Mouse (Mus musculus): ENCODE data around the gene Zfp768. TPM values are rescaled to one million over a fixed set of nuclear protein-coding genes. Genes with fewer than 3 reads are reported as not detected.

Gene Zfp768
- total and polyA plus RNA-seq, 2 experiments = 7.7 to 28.0 TPM

DNA sequence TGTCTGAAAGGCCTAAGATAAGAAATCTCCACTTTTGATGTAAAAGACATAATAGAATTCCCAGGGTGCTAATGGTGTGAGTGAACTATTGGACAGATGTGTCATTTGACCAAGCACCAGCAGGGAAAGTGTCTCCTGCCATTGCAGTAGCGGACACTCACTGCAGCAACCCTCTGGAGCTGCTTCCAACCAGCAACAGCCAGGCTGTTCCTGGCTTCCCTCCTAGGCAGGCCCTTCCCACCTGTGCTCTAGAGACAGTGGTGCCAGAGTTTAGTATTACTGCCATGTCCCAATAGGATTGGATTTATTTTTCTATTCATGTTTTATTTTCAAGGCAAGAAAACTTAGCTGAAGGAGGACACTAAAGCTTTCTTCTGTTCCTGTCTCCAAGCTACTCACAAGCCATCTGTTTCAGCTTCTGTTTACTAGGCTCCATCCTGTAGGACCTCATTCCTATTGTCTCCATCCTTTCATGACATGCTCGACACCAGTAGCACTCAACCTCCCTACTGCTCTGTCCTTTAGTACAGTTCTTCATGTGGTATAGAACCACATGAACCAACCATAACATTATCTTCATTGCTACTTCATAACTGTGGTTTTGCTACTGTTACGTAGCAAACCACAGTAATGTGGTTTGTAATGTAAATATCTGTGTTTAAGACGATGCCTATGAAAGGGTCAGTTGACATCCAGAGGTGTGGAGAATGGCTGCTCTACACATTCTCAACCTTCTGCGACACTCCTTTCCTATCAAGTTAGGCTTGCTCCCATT, 6.0 kb upstream of the Zfp768 start:
- no peak for TF ChIP-seq POLR2A (IDR thresholded peaks at IDR 0.05; ENCODE audit: extremely low read depth, insufficient read depth, low read length)
- no peak for TF ChIP-seq CTCF (IDR thresholded peaks at IDR 0.05; ENCODE audit: low read depth, low read length)
- Histone ChIP-seq H3K9ac (ENCODE audit: low read depth, low read length) (no peak overlapping the region), H3K79me2 (ENCODE audit: control insufficient read depth, insufficient read depth, low read length) (no peaks in the 10 kb centered on the region), H3K27ac (replicated peaks; ENCODE audit: insufficient read depth, low read depth, low read length) (no peak overlapping the region), H3K36me3 (ENCODE audit: control insufficient read depth, insufficient read depth, low read length) (no peaks in the 10 kb centered on the region), H3K4me1 (ENCODE audit: control insufficient read depth, insufficient read depth, low read length) (peaks cover 2% of the 10 kb centered on the region; the same call in 1 of the 2 replicates), H3K27me3 (ENCODE audit: control insufficient read depth, insufficient read depth, low read length) (no peaks in the 10 kb centered on the region), H3K4me3 (ENCODE audit: insufficient read depth, low read depth, low read length) (no peak overlapping the region)
- 86% methylated on average over 5 of the region's 5 CpGs for WGBS
- DNase-seq (ENCODE audit: extremely low read depth, low read depth, low spot score) = peak; percentile 18

DNA sequence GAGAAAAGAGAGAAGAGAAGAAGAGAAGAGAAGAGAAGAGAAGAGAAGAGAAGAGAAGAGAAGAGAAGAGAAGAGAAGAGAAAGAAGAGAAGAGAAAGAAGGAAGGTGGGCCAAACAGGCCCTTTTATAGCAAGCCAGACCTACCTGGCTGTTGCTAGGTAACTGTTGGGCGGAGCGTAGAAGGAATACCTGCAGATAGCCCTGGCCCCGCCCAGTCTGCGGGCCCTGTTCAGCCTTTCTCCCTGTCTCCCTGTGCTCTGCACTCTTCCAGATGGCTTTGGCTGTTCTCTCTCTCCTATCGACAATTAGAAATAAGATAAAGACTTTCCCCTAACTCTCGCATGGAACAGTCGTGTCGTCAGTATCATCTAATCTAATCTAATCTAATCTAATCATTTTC, 1.3 kb upstream of the Zfp768 start:
- no peak overlapping the region for H3K27ac ChIP-seq (replicated peaks; ENCODE audit: insufficient read depth, low read depth, low read length)
- no peaks in the 10 kb centered on the region for H3K36me3 ChIP-seq (ENCODE audit: control insufficient read depth, insufficient read depth, low read length)
- H3K79me2 ChIP-seq (ENCODE audit: control insufficient read depth, insufficient read depth, low read length) = peaks cover 13% of the 10 kb centered on the region; the same call in 1 of the 2 replicates
- TF ChIP-seq POLR2A (IDR thresholded peaks at IDR 0.05; ENCODE audit: extremely low read depth, insufficient read depth, low read length) (no peak), CTCF (IDR thresholded peaks at IDR 0.05; ENCODE audit: low read depth, low read length) (no peak)
- no peaks in the 10 kb centered on the region for H3K27me3 ChIP-seq (ENCODE audit: control insufficient read depth, insufficient read depth, low read length)
- DNase-seq (ENCODE audit: extremely low read depth, low read depth, low spot score) = no peak
- no peak overlapping the region for H3K9ac ChIP-seq (ENCODE audit: low read depth, low read length)
- WGBS = 45% methylated on average over 8 of the region's 8 CpGs
- no peak overlapping the region; the same call in 1 of the 2 replicates for H3K4me3 ChIP-seq (ENCODE audit: insufficient read depth, low read depth, low read length)
- peaks cover 12% of the 10 kb centered on the region for H3K4me1 ChIP-seq (ENCODE audit: control insufficient read depth, insufficient read depth, low read length)

DNA sequence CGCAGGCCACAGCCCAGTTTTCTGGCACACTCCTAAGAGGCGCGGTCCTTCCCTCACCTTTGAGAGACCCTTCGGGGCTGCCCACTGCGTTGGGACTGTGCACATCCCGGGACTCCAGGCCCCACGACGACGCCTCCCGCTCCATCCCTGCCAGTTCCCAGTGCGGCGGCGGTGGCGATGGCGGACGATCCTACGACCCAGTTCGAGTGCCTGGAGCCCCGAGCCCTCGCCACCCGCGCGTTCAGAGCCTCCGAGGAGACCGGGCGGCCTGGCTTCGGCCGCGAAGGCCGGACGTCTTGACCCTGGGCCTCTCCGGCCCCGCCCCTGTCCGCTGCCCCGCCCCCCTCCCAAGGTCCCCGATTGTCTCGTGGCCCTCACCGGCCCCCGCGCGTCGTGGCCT, 297 bp downstream of the Zfp768 start:
- H3K4me3 ChIP-seq (ENCODE audit: insufficient read depth, low read depth, low read length) = peak overlapping the region; percentile 97
- H3K27me3 ChIP-seq (ENCODE audit: control insufficient read depth, insufficient read depth, low read length) = no peaks in the 10 kb centered on the region
- no peaks in the 10 kb centered on the region for H3K36me3 ChIP-seq (ENCODE audit: control insufficient read depth, insufficient read depth, low read length)
- H3K4me1 ChIP-seq (ENCODE audit: control insufficient read depth, insufficient read depth, low read length) = peaks cover 13% of the 10 kb centered on the region
- WGBS = under 1% methylated on average over 42 of the region's 42 CpGs
- peak overlapping the region; percentile 97 for H3K9ac ChIP-seq (ENCODE audit: low read depth, low read length)
- no peak for TF ChIP-seq CTCF (IDR thresholded peaks at IDR 0.05; ENCODE audit: low read depth, low read length)
- peak; percentile 51; the same call in 1 of the 2 replicates for TF ChIP-seq POLR2A (IDR thresholded peaks at IDR 0.05; ENCODE audit: extremely low read depth, insufficient read depth, low read length)
- peaks cover 13% of the 10 kb centered on the region; the same call in 1 of the 2 replicates for H3K79me2 ChIP-seq (ENCODE audit: control insufficient read depth, insufficient read depth, low read length)
- DNase-seq (ENCODE audit: extremely low read depth, low read depth, low spot score) = peak; percentile 44
- H3K27ac ChIP-seq (replicated peaks; ENCODE audit: insufficient read depth, low read depth, low read length) = peak overlapping the region; percentile 100

DNA sequence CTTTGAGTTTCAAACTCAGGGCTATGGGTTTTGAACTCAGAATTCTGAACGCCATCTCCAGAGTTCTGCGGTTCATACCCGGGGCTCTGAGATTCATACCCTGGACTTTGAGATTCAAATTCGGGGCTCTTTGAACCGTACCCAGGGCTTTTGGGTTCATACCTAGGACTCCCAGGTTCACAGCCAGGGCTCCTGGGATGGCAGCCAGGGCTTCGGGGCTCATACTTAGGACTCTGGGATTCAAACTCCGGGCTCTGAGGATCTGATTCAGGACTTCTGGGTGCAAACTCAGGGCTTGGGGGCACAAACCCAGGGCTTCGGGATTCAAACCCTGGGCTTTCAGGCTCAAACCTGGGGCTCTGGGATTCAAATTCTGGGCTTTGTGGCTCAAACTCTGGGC, 1.0 kb downstream of the Zfp768 start:
- no peaks in the 10 kb centered on the region for H3K27me3 ChIP-seq (ENCODE audit: control insufficient read depth, insufficient read depth, low read length)
- H3K27ac ChIP-seq (replicated peaks; ENCODE audit: insufficient read depth, low read depth, low read length) = peak overlapping the region; percentile 100
- TF ChIP-seq CTCF (IDR thresholded peaks at IDR 0.05; ENCODE audit: low read depth, low read length) (no peak), POLR2A (IDR thresholded peaks at IDR 0.05; ENCODE audit: extremely low read depth, insufficient read depth, low read length) (no peak)
- H3K4me3 ChIP-seq (ENCODE audit: insufficient read depth, low read depth, low read length) = peak overlapping the region; percentile 97; the same call in 1 of the 2 replicates
- peaks cover 13% of the 10 kb centered on the region for H3K4me1 ChIP-seq (ENCODE audit: control insufficient read depth, insufficient read depth, low read length)
- peaks cover 13% of the 10 kb centered on the region; the same call in 1 of the 2 replicates for H3K79me2 ChIP-seq (ENCODE audit: control insufficient read depth, insufficient read depth, low read length)
- WGBS = 24% methylated on average over 8 of the region's 8 CpGs
- H3K36me3 ChIP-seq (ENCODE audit: control insufficient read depth, insufficient read depth, low read length) = no peaks in the 10 kb centered on the region
- peak; percentile 82 for DNase-seq (ENCODE audit: extremely low read depth, low read depth, low spot score)
- H3K9ac ChIP-seq (ENCODE audit: low read depth, low read length) = peak overlapping the region; percentile 97

DNA sequence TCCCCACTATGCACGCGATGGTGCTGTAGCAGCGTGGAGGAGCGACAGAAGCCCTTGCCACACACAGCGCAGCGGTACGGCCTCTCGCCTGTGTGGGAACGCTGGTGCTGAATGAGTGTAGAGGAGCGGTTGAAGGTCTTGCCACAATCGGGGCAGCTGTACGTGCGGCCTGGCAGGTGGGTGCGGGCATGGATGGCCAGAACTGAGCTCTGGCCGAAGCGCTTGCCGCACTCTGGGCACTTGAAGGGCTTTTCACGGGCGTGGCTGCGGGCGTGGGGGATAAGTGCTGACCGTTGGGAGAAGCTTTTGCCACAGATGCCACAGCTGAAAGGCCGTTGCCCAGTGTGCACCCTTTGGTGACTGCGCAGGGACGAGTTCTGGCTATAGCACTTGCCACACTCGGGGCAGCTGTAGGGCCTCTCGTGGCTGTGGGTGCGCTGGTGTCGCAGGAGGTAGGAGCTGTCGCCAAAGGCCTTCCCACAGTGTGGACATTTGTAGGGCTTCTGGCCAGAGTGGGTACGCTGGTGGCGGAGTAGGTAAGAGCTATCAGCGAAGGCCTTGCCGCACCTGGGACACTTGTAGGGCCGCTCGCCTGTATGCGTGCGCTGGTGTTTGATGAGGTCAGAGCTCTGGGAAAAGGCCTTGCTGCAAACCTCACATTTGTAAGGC, 1.9 kb downstream of the Zfp768 start:
- Histone ChIP-seq H3K36me3 (ENCODE audit: control insufficient read depth, insufficient read depth, low read length) (no peaks in the 10 kb centered on the region), H3K27ac (replicated peaks; ENCODE audit: insufficient read depth, low read depth, low read length) (no peak overlapping the region), H3K4me1 (ENCODE audit: control insufficient read depth, insufficient read depth, low read length) (peaks cover 13% of the 10 kb centered on the region), H3K9ac (ENCODE audit: low read depth, low read length) (no peak overlapping the region), H3K79me2 (ENCODE audit: control insufficient read depth, insufficient read depth, low read length) (peaks cover 13% of the 10 kb centered on the region; the same call in 1 of the 2 replicates), H3K4me3 (ENCODE audit: insufficient read depth, low read depth, low read length) (no peak overlapping the region), H3K27me3 (ENCODE audit: control insufficient read depth, insufficient read depth, low read length) (no peaks in the 10 kb centered on the region)
- TF ChIP-seq CTCF (IDR thresholded peaks at IDR 0.05; ENCODE audit: low read depth, low read length) (no peak), POLR2A (IDR thresholded peaks at IDR 0.05; ENCODE audit: extremely low read depth, insufficient read depth, low read length) (no peak)
- 94% methylated on average over 38 of the region's 38 CpGs for WGBS
- DNase-seq (ENCODE audit: extremely low read depth, low read depth, low spot score) = peak; percentile 10
